Mouse (Mus musculus) Patski (cell line): ENCODE measurements around the gene Arhgap19. TPM values are rescaled to one million over a fixed set of nuclear protein-coding genes. Genes with fewer than 3 reads are reported as not detected.

Source experiments
- ATAC-seq: fragments of 100-300 bp; one replicate; pipeline ENCODE4 v1.8.0; 2021
- CTCF ChIA-PET: fragments of 350-600 bp; sonication (Branson Sonifier 250); formaldehyde crosslinking; loops from one replicate; lab custom pipeline; 2022; ENCODE audit warnings: inconsistent platforms; lab: Charles Lee
- POLR2A ChIA-PET: fragments of 350-600 bp; sonication (Branson Sonifier 250); formaldehyde crosslinking; loops from one replicate; lab custom pipeline; 2022; ENCODE audit warnings: antibody characterized with exemption, inconsistent platforms; lab: Charles Lee
- DNase-seq: peaks from one replicate; pipeline ENCODE4 v3.0.0-alpha.2; 2011; ENCODE audit warnings: low read depth, low spot score
- H3K27me3 ChIP-seq: fragments of 371-371 bp; one replicate; pipeline ENCODE4 v1.5.1; 2021
- CTCF ChIP-seq: fragments of 100-300 bp; IDR thresholded peaks from one replicate; pipeline ENCODE4 v1.5.1; 2021
- in situ Hi-C: fragments of 300-500 bp; cut with MboI; formaldehyde crosslinking; loops from 3 replicates; pipeline ENCODE4 v1.11.1; 2018; ENCODE audit warnings: low pct_unique_long_range_greater_than_20kb, mixed read lengths
- polyA plus RNA-seq: library from polyadenylated mRNA; unstranded; gene quantifications from one replicate; pipeline ENCODE4 v1.2.3, GENCODE M21; 2021

The Arhgap19 gene
- polyA plus RNA-seq, 1 experiment from 2014 or later, result 13.6 TPM

DNA sequence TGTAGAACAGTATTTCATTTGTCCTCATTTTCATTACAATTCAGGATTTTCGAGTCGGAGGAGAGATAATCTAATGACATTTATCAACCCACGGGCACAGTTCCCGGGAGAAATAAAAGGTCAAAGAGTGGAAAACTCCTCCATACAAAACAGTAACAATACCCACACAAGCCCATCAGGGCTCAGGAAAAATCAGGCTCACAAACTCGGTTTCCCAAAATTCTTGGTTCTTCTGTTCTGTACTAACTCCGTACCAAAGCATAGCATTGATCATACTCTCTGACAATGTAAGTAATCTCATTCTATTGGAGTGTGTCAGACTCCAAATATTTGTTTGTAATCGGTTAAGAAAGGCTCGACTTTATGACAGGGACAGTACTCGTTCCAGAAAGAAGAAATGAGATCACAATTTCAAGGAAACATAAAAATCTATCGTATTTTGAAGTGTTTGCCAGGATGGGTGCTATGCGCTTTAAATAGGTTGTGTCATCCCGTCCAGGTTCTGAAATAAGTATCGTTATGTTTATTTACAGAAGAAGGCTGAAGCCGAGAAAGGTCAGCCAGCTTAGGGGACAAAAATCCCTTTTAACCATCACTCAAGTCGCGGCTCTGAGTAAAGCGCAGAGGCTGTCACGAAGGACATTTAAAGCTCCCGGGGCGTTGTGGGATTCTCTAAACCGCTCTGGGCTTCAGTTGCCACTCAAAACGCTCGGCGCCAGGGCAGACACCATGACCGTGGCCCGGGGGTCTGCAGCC lies 683 bp downstream of the Arhgap19 start:
- no peak for DNase-seq
- CTCF ChIA-PET, result interaction anchor here (1.0 kb wide), 1 partner anchor 10 kb away, joined by 3 read pairs; no protein-coding TSS in a partner anchor
- no peaks in the 10 kb centered on the region for H3K27me3 ChIP-seq
- TF ChIP-seq CTCF, result no peak
- ATAC-seq, result no peak
- POLR2A ChIA-PET, result no interaction called here
- in situ Hi-C loops, result no loop called here

DNA sequence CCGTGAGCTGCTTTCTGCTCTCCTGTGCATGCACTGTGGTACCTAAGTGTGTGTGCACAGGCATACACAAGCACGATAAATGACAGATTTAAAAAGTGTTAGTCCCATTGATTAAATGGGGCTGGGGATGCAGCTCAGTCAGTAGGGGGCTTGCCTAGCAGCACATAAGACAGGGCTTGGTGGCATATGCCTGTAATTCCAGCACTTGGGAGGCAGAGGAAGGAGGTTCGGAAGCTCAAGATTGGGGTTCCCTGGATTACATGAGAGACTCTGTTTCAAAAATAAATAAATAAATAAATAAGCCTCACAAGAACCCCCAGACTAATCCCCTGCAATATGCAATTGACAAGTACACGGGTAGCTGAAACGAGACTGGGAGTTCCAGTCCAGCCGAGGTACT lies 1.4 kb downstream of the Arhgap19 start:
- in situ Hi-C loops, result no loop called here
- DNase-seq (no peak), ATAC-seq (no peak)
- H3K27me3 ChIP-seq, result no peaks in the 10 kb centered on the region
- TF ChIP-seq CTCF, result no peak
- POLR2A ChIA-PET, result no interaction called here
- CTCF ChIA-PET, result interaction anchor here (1.0 to 2.0 kb wide), 2 partner anchors 9 to 37 kb away, joined by 3 to 4 read pairs; no protein-coding TSS in a partner anchor

DNA sequence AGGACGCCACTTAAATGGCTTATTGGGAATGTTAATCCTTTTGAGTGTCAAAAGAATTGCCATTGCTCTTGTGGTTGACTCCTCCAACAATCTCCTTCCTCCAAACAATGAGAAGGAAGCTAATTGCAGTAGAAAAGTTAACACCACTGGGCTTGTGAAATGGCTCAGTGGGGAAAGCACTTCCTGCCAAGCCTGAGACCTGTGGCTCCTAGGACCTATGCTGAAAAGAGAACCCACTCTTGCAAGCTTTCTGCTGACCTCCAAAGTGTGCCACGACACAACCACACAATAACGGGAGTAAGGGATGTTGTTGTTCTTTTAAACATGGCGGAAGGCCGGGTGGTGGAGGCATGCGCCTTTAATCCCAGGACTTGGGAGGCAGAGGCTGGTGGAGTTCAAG lies 4.3 kb downstream of the Arhgap19 start:
- no peak for TF ChIP-seq CTCF
- in situ Hi-C loops, result no loop called here
- DNase-seq (no peak), ATAC-seq (no peak)
- CTCF ChIA-PET, result no interaction called here
- POLR2A ChIA-PET, result interaction anchor here (0.5 to 0.7 kb wide), 3 partner anchors 21 to 1848 kb away, joined by 3 to 4 read pairs (median 3); no protein-coding TSS in a partner anchor
- no peaks in the 10 kb centered on the region for H3K27me3 ChIP-seq

DNA sequence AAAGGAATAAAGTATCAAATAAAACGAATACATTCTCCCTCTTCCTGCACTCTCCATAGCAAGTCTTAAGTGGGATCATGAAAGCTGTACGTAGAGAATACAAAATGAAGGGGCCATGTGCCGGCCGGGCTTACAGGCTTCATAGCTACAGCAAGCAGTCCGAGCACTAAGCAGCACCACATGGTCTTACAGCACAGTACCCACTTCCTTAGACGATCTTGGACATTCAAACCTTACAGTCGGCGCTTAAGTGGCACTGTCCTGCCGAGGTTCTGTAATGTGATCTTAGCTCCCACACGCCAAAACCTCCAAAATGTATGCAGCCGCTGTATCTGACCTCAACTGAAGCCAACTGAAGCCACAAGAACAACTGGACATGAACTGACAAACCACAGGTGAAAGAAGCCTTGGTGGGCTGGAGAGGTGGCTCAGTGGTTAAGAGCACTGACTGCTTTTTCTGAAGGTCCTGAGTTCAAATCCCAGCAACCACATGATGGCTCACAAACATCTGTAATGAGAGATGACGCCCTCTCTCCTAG lies 5.0 kb downstream of the Arhgap19 start:
- in situ Hi-C loops, result no loop called here
- DNase-seq (no peak), ATAC-seq (no peak)
- ChIA-PET POLR2A (interaction anchor here (0.7 kb wide), 1 partner anchor 20 kb away, joined by 4 read pairs; no protein-coding TSS in a partner anchor), CTCF (interaction anchor here (1.0 kb wide), 1 partner anchor 15 kb away, joined by 4 read pairs; no protein-coding TSS in a partner anchor)
- TF ChIP-seq CTCF, result no peak
- no peaks in the 10 kb centered on the region for H3K27me3 ChIP-seq

DNA sequence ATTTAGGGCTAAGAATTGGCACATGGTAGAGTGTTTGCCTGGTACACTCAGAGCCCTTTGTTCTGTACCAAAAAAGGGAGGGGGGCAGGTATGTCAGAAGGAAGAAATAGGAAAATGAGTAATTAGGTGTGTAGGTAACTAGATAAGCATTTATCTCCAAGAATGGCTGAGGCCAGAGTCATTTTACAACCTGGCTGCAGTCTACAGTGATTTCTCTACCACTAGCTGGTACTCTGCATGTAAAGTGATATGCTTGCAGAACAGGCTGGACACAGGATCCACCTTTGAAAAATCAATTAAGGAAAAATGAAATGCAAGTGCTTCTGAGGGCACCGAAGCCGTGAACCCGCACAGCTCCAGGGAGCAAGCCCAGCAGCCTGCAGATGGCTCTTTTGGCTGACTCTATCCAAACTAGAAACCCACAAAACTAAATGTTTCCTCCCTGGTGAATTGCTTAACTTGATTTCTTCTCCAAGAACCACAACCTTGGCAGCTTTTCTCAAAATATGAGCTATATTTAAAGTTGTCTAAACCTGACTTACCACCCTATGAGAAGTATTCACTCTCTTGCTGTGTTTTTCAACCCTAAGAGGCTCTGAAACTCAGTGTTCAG lies 5.6 kb downstream of the Arhgap19 start:
- no peak for TF ChIP-seq CTCF
- ChIA-PET POLR2A (no interaction called here), CTCF (interaction anchor here (1.0 kb wide), 1 partner anchor 14 kb away, joined by 4 read pairs; no protein-coding TSS in a partner anchor)
- no peaks in the 10 kb centered on the region for H3K27me3 ChIP-seq
- in situ Hi-C loops, result no loop called here
- no peak for DNase-seq
- ATAC-seq, result no peak

DNA sequence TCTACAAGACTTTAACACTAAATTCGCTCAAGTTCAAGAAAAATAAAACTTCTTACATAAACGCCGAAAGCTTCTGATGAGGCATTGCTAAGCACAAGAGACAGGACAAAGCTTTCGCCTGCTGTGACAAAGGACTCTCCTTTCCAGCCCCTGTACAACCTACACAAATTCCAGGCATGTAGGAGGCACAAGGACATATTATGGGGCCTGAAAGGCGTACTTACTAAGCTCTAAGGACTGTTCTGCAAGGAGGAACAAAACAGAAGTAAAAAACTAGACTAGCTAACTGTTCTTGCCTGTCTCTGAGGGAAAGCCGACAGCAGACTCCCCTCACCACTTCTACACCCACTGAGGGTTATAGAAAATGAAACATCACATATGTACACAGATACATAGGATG lies 6.9 kb downstream of the Arhgap19 start:
- ATAC-seq (no peak), DNase-seq (no peak)
- POLR2A ChIA-PET, result interaction anchor here (0.8 to 0.9 kb wide), 2 partner anchors 14 to 42 kb away, joined by 4 to 5 read pairs; no protein-coding TSS in a partner anchor
- no peak for TF ChIP-seq CTCF
- CTCF ChIA-PET, result interaction anchor here (2.1 kb wide), 1 partner anchor 9 kb away, joined by 6 read pairs; no protein-coding TSS in a partner anchor
- in situ Hi-C loops, result no loop called here
- H3K27me3 ChIP-seq, result no peaks in the 10 kb centered on the region

DNA sequence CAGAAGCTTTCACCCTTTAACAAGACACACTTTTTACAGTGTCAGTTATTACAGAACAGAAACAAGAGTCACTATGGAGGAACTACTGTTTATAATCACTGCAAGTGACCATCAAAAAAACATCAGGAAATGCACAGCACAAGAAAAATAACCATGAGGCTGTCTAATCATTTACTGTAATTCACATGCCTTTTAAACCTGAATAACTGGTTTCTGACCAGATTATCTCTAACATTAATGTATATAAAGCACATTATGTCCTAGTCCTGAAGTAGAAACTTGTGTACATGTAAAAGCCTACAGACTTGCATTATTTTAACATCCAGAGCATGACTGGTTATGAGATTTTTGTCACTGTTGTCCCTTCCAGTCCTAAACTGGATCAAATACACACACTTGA lies 7.8 kb downstream of the Arhgap19 start:
- DNase-seq (no peak), ATAC-seq (no peak)
- ChIA-PET CTCF (interaction anchor here (2.1 kb wide), 1 partner anchor 9 kb away, joined by 6 read pairs; no protein-coding TSS in a partner anchor), POLR2A (interaction anchor here (0.9 kb wide), 1 partner anchor 13 kb away, joined by 5 read pairs; no protein-coding TSS in a partner anchor)
- in situ Hi-C loops, result no loop called here
- H3K27me3 ChIP-seq, result no peaks in the 10 kb centered on the region
- no peak for TF ChIP-seq CTCF

DNA sequence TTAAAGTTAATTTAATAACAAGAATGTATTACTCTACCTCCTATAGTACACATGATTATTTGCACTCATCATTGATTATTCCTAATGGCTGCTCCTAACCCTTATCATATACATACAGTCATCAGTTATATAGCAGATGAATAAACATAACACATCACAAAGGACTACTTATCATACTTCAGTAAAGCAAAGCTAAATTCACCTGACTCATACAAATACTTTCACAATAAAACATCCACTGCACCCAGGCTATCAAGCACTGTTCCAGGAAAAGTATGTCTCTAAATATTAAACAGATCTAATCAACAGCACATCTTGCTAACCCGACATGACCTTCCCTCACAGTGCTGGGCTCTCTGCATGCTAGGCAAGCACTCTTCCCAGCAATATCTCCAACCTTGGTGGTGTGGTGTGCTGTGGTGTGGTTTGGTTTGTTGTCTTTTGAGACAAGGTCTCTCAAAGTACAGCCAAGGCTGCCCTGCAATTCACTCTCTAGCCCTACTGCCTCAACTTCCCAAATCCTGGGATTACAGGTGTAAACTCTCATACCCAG lies 8.8 kb downstream of the Arhgap19 start:
- in situ Hi-C loops, result no loop called here
- no peak for TF ChIP-seq CTCF
- no peaks in the 10 kb centered on the region for H3K27me3 ChIP-seq
- DNase-seq (no peak), ATAC-seq (no peak)
- ChIA-PET CTCF (interaction anchor here (1.4 to 1.5 kb wide), 2 partner anchors 18 to 55 kb away, joined by 3 read pairs; partner anchors contain the start of gene Frat2), POLR2A (no interaction called here)

DNA sequence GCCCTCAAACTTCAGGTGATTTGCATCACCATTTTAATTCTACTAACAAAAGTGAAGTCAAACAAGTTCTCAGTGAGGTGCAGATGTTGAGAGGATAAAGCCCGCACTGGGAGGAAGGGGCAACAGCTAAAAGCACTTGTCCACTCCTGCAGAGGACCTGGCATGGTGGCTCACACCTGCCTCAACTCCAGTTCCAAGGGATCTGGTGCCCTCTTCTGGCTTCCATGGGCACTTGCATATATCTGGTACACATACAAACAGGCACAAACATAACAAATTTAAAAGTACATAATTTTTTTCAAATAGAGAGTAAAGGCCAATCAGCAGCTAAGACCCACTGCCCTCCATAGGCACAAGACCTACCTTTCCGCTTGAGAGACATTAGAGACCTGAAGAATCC lies 10.5 kb downstream of the Arhgap19 start:
- peak; percentile 78 for TF ChIP-seq CTCF
- in situ Hi-C loops, result no loop called here
- ChIA-PET CTCF (interaction anchor here (0.9 to 3.1 kb wide), 5 partner anchors 9 to 153 kb away, joined by 3 to 13 read pairs (median 3); no protein-coding TSS in a partner anchor), POLR2A (interaction anchor here (0.5 kb wide), 1 partner anchor 23 kb away, joined by 3 read pairs; no protein-coding TSS in a partner anchor)
- ATAC-seq (no peak), DNase-seq (no peak)
- H3K27me3 ChIP-seq, result no peaks in the 10 kb centered on the region
